Mouse (Mus musculus) right cerebral cortex, postnatal 25 days (tissue): ENCODE data around the gene Lix1l.
A peak's percentile ranks its signal among the peaks of the same experiment; 100 is the strongest.

ENCODE experiments used
- DNase-seq: peaks from one replicate; pipeline ENCODE4 v3.0.0; 2022

Gene Lix1l

DNA sequence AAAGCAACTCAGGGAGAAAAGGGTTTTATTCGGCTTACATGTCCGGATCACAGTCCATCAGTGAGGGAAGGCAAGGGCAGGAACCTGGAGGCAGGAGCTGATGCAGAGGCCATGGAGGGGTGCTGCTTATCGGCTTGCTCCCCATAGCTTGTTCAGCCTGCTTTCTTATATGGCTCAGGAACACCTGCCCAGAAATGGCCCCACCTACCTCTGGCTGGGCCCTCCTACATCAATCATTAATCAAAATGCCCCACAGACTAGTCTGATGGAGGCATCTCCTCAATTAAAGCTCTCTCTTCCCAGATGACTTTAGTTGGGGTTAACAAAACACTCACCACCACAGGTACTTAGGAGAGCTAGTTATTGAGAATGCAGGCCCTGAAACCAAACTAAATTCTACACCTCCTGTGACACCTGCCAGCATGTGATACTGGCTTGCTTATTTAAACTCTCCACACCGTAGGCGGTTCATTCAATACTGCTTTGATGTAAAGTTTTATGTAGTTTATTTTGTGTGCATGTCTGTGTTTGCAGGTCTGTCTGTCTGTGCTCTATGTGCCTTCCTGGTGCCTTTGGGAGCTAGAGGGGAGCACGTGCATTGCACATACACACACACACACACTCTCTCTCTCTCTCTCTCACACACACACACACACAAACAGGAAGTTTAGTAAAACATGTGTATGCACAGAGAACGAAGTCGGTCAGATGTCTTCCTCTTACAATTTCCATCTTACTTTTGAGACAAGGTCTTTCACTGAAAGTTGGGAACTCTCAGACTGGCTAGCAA, 34.1 kb upstream of the Lix1l start:
- DNase-seq: no peak

DNA sequence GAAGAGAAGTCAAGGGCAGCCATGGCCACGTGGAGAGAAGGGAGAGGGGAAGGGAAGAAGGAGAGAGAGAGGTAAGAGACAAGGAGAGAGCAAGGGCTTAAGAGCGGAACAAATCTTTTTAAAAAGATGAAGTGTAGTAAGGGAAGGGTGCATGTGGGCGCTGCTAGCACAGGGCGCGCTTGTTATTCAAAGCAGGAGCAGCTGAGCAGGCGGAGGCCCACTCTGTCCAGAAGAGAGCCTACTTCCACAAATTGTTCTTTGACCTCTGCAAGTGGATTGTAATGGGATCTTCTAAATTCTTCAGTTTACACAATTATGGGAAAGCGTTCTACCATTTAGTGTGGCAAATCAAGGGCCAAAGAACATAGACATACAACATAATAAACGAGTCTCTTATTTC, 32.3 kb upstream of the Lix1l start:
- DNase-seq: no peak

DNA sequence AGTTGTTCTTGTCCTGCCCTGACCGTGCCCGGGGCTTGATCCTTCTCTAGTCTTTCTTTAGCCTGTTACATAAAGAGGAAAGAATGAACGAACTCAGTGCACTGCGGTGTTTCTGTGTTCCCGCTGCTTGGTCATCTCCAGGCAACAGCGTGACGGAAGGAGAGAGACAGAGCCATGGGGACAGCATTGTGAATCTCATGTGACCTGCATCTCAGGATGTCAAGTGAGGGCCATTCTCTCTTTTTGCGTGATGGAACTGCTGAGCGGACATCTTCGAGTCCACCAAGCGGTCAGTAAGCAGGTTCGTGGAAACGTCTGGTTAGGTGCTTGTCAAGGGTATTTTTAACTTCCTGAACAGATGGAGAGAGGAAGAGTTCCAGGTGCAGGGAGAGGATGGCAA, 31.4 kb upstream of the Lix1l start:
- DNase-seq: no peak

DNA sequence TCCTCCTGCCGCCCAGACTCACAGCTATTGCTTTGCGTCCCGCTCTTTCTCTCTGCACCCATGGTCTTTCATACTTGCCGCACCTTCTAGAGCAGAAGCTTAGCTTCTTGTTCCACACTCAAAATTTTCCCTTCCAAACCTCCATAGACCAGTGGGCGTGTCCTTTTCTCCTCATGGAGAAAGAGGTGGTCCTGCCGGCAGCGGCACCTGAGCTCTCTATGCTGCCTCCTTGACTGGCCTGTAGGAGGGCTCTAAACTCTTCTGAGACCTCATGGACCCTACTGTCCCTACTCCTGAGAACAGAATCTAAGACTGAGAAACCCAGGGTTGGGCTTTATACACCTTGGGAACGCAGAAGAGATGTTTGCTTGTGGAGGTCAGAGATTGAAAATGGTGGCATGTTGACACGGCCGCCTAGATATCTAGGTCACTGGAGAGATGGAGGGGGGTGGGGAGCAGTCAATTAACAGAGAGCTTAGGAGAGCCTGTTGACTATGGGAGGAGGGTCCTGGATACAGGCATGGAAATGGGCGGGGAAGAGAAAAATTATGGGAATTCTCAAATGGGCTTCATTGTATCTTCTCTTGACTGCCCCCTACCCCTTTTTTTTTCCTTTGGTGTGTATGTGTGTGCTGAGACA, 30.9 kb upstream of the Lix1l start:
- DNase-seq: no peak

DNA sequence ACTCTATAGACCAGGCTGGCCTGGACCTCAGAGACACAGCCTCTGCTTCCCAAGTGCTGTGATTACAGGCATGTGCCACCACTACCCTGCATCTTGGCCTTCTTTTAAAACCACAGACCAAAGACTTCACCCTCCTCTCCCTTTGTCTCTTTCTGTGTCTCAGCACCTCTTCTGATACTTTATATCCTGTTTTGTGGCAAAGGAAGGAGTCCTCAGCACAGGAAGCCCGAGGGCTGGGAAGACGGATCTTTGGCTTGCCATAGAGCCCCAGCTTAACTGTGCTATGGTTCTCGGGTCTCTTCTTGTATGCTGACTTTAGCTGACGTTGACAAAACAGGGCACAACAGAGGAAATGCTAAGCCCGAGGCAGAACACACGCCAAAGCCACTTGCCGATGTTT, 30.3 kb upstream of the Lix1l start:
- DNase-seq: no peak

DNA sequence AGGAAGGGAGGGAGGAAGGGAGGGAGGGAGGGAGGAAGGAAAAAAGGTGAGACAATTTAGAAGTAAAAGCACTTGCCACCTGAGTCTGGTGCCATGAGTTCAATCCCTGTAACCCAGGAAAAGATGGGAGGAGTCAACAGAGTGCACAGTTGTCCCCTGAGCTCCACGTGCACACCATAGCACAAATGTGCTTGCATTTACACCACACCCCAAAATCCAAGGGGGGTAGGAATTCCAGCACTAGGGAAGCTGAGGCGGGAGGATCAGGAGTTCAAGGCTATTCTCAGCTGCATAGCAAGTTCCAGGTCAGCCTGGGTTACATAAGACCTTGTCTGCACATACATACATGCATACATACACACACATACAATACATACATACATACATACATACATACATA, 29.6 kb upstream of the Lix1l start:
- DNase-seq: no peak

DNA sequence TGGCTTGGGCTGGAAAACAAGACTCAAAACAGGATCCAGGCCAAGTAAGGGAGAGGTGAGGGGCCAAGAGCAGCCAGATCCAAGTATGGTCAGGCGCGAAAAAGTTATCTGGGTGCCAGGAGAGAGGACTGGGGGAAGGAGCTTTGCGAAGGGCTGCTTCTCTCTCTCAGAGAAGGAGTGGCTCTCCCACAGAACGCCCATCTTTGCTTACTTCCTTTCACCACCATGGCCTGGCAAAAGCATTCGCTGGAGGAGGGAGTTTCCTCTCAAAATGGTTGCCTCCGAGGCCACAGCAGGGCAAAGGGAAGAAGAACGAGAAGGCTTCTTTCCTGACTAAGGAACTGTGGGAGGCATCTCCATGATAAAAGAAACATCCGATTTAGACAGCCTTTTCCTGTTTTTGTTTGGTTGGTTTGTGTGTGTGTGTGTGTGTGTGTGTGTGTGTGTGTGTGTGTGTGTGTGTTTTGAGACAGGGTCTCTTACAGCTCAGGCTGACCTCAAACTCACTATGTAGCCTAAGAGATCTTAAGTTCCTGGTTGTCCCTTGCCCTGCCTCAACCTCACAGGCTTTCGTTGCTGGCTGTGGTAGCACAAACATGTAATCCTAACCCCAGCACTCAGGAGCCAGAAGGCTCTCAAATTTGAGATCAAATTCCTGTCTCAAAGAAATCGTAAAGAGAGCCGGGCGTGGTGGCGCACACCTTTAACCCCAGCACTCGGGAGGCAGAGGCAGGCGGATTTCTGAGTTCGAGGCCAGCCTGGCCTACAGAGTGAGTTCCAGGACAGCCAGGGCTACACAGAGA, 28.9 kb upstream of the Lix1l start:
- DNase-seq: no peak

DNA sequence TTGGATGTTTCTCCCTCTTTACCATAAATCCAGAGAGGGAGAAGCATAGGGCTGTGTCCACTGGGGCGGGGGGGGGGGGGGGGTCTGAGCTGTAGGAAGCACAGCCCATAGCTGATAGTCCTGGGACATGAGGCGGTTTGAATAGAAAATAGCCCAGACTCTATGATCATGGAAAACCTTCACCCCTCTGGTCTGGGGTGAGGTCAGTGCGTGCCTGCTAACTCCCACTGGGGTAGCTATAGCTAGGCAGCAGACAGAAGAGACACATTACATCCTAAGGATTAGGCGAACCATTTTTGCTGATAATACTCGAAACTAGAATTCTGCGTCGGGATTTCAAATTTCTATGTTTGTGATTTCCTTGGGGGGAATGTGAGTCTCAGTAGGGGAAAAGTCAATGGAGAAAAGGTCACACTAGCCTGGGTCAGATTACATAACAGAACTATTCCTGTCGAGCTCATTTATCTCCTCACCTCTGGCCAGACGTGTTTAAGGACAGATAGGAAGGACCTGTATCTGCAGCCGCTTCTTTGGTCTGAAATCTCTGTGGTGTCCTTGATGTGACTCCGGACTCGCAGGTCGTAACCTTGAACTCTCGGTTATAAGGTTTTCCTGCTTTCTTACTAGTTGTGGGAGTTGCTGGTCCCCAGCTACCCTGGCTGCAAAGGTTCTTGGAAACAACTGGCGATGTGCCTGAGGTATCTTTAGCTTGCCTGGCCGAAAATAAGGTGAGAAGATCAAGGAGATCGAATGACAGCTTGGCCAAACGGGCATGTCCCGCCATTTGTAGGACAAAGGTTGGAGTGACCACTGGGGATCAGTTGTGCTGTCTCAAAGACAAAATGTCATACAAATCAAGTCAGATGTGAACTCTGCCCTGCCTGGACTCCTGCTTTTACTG, 27.1 kb upstream of the Lix1l start:
- no peak for DNase-seq

DNA sequence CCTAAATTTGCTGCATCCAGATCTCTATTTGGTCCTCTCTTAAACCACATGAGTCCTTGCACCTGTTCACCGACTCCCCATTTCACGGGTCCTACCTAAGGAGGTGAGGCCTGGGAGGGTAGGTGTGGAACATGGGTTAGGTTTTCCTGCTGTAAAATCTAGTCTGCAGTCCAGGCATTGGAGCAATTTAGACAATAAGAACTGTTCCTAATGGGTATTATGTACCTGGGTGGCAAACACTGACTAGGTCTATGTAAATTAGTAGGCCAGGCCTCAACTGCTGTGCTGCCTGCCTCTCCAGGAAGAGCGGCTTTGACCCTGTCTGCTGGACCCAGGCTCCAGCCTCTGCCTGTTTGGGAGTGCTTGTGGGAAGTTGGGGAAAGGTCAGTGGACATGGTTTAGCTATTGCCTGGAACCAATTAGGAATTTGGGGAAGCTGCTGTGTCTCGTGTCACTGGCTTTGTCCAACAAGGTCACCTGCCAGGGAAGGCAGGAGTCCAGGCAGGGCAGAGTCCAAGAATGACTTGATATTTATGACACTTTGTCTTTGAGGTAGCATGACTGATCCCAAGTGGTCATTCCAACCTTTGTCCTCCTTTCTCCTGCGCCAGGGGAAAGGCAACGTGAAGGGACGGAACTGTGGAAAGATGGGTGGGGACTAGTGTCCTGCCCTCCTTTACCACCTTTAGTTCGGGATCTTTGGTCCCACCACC, 25.5 kb upstream of the Lix1l start:
- no peak for DNase-seq

DNA sequence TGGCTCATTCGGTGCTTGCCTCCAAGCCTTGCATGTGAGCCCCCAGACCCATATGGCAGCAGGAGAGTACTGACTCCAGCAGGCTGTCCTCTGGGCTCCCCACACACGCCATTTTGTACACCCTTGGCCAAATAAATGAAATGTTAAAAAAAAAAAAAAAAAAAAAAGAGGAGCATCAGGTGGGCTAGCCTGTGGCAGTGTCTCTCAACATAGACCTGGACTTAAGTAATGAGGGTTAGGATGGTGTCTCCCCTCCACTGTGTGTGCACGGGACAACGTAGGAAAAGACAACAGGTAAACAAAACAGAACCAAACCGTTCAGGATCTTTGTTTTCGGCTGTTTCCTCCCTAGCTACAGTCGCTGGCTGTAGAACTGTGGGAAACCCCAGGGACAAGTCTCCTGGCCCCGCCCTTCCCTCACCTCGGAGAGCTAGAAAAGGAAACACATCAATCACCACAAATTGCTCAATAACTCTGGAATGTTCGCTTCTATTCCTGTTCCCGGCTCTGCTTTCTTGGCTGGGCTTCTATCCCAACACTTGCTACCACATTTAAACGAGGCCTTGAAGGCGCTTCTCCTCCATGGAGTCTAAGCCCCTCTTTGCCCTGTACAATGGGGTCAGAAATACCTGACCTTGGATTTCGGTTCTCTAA, 24.8 kb upstream of the Lix1l start:
- DNase-seq: no peak

DNA sequence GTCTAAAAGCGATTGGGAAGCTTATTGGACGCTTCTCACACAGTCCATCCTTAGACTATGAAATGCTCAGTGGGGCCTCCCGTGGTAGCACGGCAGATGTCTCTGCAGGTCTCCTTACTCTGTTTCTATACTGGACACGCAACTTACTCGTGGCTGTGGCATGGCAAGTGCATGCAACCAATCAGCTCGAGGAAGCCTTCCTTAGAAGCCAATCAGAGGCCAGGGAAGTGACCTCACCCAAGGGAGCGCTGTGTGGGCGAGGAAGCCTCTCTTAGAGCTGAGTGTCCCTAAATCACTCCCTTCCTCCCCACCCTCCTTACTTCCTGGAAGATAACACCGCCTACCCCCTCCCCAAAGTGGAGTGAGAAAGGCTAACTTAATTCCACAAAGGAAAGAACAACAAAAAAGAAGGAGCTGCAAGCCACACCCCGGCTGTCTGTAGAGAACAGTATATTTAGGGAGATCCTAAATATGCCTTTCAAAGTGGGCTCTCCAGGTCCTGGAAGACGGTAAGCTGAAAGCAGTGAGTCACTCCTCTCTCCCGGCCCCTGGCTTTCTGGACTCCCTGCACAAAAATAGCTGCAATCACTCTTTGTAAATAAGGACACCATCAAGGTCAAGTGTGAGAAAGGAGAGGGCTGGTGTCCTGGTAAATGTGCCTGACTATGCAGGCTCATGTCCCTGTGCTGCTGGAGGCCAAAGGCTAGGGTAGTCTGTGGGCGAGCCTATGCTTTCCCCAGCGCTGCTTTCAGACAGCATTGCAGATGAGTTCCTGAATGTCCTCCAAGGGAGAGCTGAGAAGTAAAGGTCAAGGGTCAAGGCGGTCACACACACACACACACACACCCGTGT, 24.0 kb upstream of the Lix1l start, which contains the start of gene Gm16253:
Gene Gm16253 (plus strand): TSS at position 295 of the 852 bp plus-strand sequence.
- DNase-seq: peak; percentile 91

DNA sequence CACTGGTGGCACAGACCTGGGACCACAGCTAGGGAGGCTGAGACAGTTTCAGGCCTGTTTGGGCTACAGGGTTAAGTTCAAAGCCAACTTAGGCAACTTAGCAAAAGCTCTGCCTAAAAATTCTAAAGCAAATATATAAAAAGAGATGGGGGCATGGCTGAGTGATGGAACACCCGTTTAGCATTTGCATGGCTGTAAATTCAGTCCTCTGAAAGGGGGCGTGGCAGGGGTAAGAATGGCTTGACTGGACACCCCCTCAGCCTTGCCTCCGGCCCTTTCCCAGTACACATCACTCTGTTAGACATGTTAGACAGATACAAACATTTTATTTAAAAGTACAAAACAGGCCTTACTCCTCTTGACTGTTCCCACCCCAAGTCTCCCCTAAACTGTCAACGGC, 23.4 kb upstream of the Lix1l start:
- no peak for DNase-seq

DNA sequence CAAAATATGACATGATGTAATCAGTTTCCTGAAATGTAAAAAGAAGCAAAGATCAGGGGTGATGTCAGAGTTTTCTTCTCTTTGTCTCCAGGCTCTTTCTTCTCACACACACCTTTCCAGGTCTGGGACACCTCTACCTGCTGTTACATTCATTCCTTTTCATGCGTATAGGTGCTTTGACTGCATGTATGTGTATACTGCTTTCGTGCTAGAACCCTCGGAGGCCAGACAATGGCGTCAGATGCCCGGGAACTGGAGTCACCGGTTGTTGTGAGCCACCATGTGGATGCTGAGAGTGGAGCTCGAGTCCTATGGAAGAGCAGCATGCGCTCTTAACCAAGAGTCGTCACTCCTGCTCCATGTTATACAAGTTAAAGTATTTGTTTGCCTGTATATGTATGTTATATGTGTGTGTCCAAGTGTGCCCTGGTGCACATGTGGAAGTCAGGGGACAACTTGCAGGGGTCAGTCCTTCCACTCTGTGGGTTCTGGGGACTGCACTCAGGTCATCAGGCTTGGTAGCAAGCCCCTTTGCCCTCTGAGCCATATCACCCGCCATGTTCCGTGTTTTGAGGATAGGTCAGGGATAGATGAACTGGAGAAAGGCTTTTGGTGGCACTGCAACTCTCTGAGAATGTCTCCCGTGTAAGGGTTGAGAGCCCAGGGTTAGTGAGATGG, 22.2 kb upstream of the Lix1l start:
- no peak for DNase-seq

DNA sequence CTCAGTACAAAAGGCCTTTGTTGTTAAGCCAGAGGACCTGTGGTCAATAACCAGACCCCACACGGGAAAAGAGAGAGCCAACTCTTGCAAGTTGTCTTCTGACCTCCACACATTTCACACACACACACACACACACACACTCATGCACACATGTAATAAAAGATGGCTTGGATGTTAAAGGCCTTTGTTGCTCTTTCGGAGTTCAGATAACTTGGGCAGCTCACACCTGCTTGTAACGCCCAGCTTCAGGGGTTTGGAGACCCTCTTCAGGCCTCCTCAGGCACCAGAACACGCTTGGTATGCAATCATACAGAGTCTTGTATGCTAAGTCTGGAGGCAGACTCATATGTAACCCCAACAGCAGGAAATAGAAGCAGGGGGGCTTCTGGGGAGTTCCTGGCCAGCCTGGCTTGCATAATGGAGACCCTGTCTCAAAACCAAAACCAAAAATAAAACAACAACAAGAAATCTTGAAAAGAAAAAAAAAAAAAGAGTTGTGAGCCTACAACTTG, 21.7 kb upstream of the Lix1l start:
- no peak for DNase-seq

DNA sequence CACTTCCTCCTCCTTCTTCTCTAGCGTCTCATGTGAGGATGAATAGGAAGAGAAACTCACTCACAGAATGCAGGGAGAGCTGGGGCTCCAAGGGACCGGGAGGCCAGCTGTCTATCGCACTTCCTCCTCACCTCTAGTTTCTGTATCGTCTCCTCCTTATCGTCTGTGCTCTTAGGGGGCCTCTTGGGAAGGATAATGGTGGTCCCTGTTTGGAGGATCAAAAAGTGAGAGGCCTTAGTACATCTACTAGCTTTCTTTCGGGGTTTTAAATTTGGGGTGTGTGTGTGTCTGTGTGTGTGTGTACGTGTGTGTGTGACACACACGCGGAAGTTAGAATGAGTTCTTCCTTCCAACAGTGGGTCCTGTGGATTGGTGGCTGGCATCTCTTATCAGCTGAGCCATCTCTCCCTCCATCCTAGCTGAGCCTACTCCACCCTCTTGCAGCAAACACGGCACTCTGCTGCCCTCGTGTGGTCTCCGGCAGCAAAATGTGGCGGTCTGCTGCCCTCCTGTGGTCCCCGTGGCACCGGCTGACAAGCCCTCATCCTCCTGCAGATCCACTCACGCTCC, 21.0 kb upstream of the Lix1l start:
- peak; percentile 91 for DNase-seq

DNA sequence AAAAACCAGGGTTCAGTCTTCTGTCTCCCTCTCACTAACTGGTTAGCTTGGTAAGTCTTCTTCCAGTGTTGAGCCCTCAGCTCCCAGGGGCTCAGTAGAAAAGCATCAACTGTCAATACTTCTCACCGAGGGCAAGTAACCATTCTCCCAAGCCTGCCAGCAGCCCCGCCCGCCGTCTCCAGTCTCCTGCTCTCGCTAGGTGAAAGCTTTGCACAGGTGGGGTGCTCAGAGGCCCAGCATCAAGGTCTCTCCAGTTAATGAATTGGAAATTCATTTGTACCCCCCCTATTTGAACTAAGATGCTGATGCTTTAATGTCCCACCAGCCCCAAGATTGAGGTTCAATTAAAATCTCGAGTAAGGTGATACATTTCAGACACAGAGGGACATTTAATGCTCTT, 19.8 kb upstream of the Lix1l start:
- DNase-seq: no peak

DNA sequence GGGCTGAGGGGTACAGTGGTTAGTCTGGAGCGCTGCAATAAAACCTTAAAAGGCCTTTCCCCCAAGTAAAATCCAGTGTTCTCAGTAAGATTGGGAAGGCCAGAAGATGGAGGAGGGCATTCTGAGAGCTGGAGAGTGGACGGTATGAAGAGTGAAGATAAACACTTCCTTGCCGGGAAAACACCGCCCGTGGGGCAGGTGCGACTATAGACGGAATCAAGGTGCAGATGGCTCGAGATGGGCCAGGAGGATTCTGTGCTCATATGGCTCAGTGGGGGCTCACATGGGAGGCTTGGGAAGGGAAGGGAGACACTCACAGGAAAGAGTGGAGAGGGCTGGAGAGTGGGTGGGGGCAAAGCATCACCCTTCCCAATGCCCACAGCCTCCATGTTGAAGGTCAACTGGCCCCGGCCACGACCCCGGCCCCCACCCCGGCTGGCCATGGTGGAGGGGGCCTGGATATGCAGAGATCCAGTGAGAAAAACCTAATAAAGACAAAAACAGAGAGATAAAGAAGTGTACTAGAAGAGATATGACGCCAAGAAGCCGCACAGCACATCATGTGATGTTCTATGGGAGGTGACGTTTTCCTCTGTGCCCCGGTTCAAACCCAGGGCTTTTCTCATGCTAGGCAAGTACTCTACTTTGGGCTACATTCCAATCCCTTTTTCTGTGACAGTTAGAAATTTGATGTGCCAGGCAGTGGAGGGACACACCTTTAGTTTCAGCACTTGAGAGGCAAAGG, 19.0 kb upstream of the Lix1l start:
- no peak for DNase-seq

DNA sequence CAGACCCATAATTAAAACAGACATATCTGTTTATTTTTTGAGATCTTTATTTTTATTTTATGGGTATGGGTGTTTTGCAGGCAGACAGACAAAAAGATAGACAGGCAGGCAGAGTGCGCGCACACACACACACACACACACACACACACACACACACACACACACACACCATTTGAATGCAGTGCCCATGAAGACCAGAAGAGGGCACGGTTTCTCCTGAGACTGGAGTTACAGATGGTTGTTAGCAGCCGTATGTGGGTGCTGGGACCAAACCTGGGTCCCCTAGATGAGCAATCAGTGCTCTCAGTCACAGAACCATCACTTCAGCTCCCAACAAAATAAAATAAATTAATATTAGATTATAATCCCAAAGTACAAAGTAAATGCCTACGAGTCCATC, 17.6 kb upstream of the Lix1l start:
- DNase-seq: no peak

DNA sequence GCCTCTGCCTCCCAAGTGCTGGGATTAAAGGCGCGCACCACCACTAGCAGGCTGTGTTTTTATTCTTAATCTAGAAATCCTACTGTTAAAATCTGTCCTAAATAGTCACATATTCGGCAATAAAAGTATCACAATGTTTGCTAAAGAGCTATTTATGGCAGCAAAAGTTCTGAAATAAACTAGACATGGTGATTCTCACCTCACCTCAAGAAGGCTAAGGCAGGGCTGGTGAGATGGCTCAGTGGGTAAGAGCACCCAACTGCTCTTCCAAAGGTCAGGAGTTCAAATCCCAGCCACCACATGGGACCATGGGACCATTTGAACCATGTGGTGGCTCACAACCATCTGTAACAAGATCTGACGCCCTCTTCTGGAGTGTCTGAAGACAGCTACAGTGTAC, 10.3 kb upstream of the Lix1l start:
- DNase-seq: no peak
